Mouse (Mus musculus): ENCODE measurements around the gene Tmem273. TPM values are rescaled to one million over a fixed set of nuclear protein-coding genes. Genes with fewer than 3 reads are reported as not detected.

Gene Tmem273
- total RNA-seq, 2 experiments from 2014 or later: 0.49 to 0.78 TPM

- DNase-seq (ENCODE audit: low spot score in 2 of 2): no peak
Measured at GRCm38 (mm10) chr14:32810111-32810510, 24.3 kb downstream of the Tmem273 start.

- no peak for DNase-seq (ENCODE audit: low spot score in 2 of 2)
Measured at GRCm38 (mm10) chr14:32812429-32812828, 26.7 kb downstream of the Tmem273 start.

GRCm38 (mm10) chr14:32814961-32815360 lies 29.2 kb downstream of the Tmem273 start:
- DNase-seq (ENCODE audit: low spot score in 2 of 2): no peak

- no peak for DNase-seq (ENCODE audit: low spot score in 2 of 2)
Measured at GRCm38 (mm10) chr14:32816533-32816932, 30.8 kb downstream of the Tmem273 start.

GRCm38 (mm10) chr14:32817258-32817657 lies 31.5 kb downstream of the Tmem273 start:
- no peak for DNase-seq (ENCODE audit: low spot score in 2 of 2)

GRCm38 (mm10) chr14:32819297-32819696 lies 33.5 kb downstream of the Tmem273 start:
- no peak for DNase-seq (ENCODE audit: low spot score in 2 of 2)

- DNase-seq (ENCODE audit: low spot score in 2 of 2): no peak
Measured at GRCm38 (mm10) chr14:32822812-32823211, 37.0 kb downstream of the Tmem273 start.

GRCm38 (mm10) chr14:32823861-32824260 lies 38.1 kb downstream of the Tmem273 start:
- no peak for DNase-seq (ENCODE audit: low spot score in 2 of 2)

- DNase-seq (ENCODE audit: low spot score in 2 of 2): no peak
Measured at GRCm38 (mm10) chr14:32824267-32825150, 38.7 kb downstream of the Tmem273 start.

- DNase-seq (ENCODE audit: low spot score in 2 of 2): no peak
Measured at GRCm38 (mm10) chr14:32825426-32826032, 39.8 kb downstream of the Tmem273 start.

GRCm38 (mm10) chr14:32827165-32827564 lies 41.4 kb downstream of the Tmem273 start:
- DNase-seq (ENCODE audit: low spot score in 2 of 2): no peak

GRCm38 (mm10) chr14:32827994-32828650 lies 42.4 kb downstream of the Tmem273 start:
- DNase-seq (ENCODE audit: low spot score in 2 of 2): peak in 1 of 2 experiments; percentile 17

- DNase-seq (ENCODE audit: low spot score in 2 of 2): no peak
Measured at GRCm38 (mm10) chr14:32833847-32834246, 48.1 kb downstream of the Tmem273 start, which contains the start of gene Fam170b. Fam170b (plus strand) TSS chr14:32833962.

GRCm38 (mm10) chr14:32835181-32835580 lies 49.4 kb downstream of the Tmem273 start:
- DNase-seq (ENCODE audit: low spot score in 2 of 2): no peak

GRCm38 (mm10) chr14:32835596-32835995 lies 49.8 kb downstream of the Tmem273 start:
- DNase-seq (ENCODE audit: low spot score in 2 of 2): no peak

- DNase-seq (ENCODE audit: low spot score in 2 of 2): no peak
Measured at GRCm38 (mm10) chr14:32836191-32836590, 50.4 kb downstream of the Tmem273 start.

- no peak for DNase-seq (ENCODE audit: low spot score in 2 of 2)
Measured at GRCm38 (mm10) chr14:32842052-32842451, 56.3 kb downstream of the Tmem273 start.

- DNase-seq (ENCODE audit: low spot score in 2 of 2): no peak
Measured at GRCm38 (mm10) chr14:32854059-32854458, 68.3 kb downstream of the Tmem273 start.

GRCm38 (mm10) chr14:32856246-32856645 lies 70.5 kb downstream of the Tmem273 start:
- no peak for DNase-seq (ENCODE audit: low spot score in 2 of 2)

GRCm38 (mm10) chr14:32856681-32857328 lies 71.0 kb downstream of the Tmem273 start, which contains the start of gene Vstm4:
Vstm4 (plus strand) TSS chr14:32856756.
- DNase-seq (ENCODE audit: low spot score in 2 of 2): peak; percentile 58 to 67

- no peak for DNase-seq (ENCODE audit: low spot score in 2 of 2)
Measured at GRCm38 (mm10) chr14:32858361-32858760, 72.6 kb downstream of the Tmem273 start.
